Mouse (Mus musculus) heart, embryonic 14.5 days (tissue): ENCODE measurements around the gene Itpk1. TPM values are rescaled to one million over a fixed set of nuclear protein-coding genes. Genes with fewer than 3 reads are reported as not detected.

Experiments used
- ATAC-seq: fragments of 200-750 bp; cut with Nextera tagmentation; 2 replicates; pipeline ENCODE4 v1.8.0; 2017; ENCODE audit warnings: low read depth, moderate TSS enrichment; ENCODE audit not compliant: insufficient number of reproducible peaks, insufficient read depth, low FRiP score
- H3K27ac ChIP-seq, 2 experiments: fragments of 200-500 bp in 1 of 2; fragments of 300-500 bp in 1 of 2; sonication (generic) in 1 of 2; replicated peaks in 1 of 2; 2 replicates each; pipeline ENCODE4 v1.5.1; 2012 to 2014; ENCODE audit warnings: low read depth in 2 of 2, low read length in 2 of 2, control low read depth in 1 of 2, mild to moderate bottlenecking in 1 of 2, mixed read lengths in 1 of 2; ENCODE audit not compliant: control insufficient read depth in 1 of 2, insufficient read depth in 1 of 2
- H3K27me3 ChIP-seq: fragments of 300-500 bp; sonication (generic); 2 replicates; pipeline ENCODE4 v1.6.1; 2014; ENCODE audit warnings: mild to moderate bottlenecking, low read length, control low read depth; ENCODE audit not compliant: control insufficient read depth, insufficient read depth
- H3K36me3 ChIP-seq: fragments of 300-500 bp; sonication (generic); 2 replicates; pipeline ENCODE4 v1.6.1; 2014; ENCODE audit warnings: mild to moderate bottlenecking, control low read depth, low read length, mixed read lengths; ENCODE audit not compliant: control insufficient read depth, insufficient read depth
- H3K4me1 ChIP-seq, 2 experiments: fragments of 200-500 bp in 1 of 2; fragments of 300-500 bp in 1 of 2; sonication (generic) in 1 of 2; 2 replicates each; pipeline ENCODE4 v1.6.1; 2012 to 2014; ENCODE audit warnings: low read length in 2 of 2, control low read depth in 1 of 2, mixed read lengths in 1 of 2; ENCODE audit not compliant: control insufficient read depth in 2 of 2, insufficient read depth in 2 of 2
- H3K4me2 ChIP-seq: fragments of 300-500 bp; sonication (generic); 2 replicates; pipeline ENCODE4 v1.6.1; 2014; ENCODE audit warnings: mild to moderate bottlenecking, low read length
- H3K4me3 ChIP-seq, 2 experiments: fragments of 200-500 bp in 1 of 2; fragments of 300-500 bp in 1 of 2; sonication (generic) in 1 of 2; 2 replicates each; pipeline ENCODE4 v1.5.1; 2012 to 2014; ENCODE audit warnings: low read length in 2 of 2, mild to moderate bottlenecking in 2 of 2, control low read depth in 1 of 2, low read depth in 1 of 2, moderate library complexity in 1 of 2; ENCODE audit not compliant: control insufficient read depth in 1 of 2, insufficient read depth in 1 of 2
- H3K9ac ChIP-seq: fragments of 300-500 bp; sonication (generic); 2 replicates; pipeline ENCODE4 v1.6.1; 2014; ENCODE audit warnings: mild to moderate bottlenecking, low read length
- H3K9me3 ChIP-seq: fragments of 300-500 bp; sonication (generic); 2 replicates; pipeline ENCODE4 v1.6.1; 2016; ENCODE audit warnings: low read length, control low read depth; ENCODE audit not compliant: control insufficient read depth
- WGBS: fragments of 180-500 bp; shearing (Covaris S2); extraction: QIAGEN DNeasy Blood & Tissue Kit; methylation state at CpG from one replicate; pipeline ENCODE4 v1.1.7; 2014; 5-methylcytosine and 5-hydroxymethylcytosine counted together
- polyA plus RNA-seq: library from polyadenylated mRNA; unstranded; fragments of >200 nt; fragmentation: Nextera tagmentation; extraction: Ambion mirVana; gene quantifications from 2 replicates; pipeline ENCODE4 v1.2.1, GENCODE M21; 2014

Gene Itpk1
- polyA plus RNA-seq, 1 experiment from 2014 or later = 4.2 TPM

DNA sequence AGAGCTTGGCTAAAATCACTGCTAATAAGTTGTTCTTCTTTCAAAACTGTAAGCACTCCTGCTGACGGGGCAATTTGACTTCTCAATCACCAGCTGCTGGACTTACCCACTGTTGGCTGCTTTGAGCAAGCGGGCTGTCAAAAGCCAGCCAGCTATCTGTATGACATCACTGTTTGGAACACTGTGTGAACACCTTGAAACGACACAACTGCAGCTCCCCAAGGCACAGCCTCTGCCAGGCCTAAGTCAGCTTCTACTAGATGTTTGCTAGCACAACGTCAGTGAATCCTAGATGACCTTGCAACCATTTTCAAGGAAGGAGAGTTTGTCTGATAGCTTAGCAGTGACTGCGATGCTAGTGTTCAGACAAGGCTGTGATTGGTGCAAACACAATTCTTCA, 34.4 kb upstream of the Itpk1 start:
- Histone ChIP-seq H3K4me3 (no peak overlapping the region), H3K27me3 (no peaks in the 10 kb centered on the region), H3K36me3 (peaks cover 7% of the 10 kb centered on the region; the same call in 1 of the 2 replicates), H3K4me1 (peaks cover 4 to 10% of the 10 kb centered on the region in 2 experiments; a peak in 3 of 4 replicates), H3K9me3 (no peaks in the 10 kb centered on the region), H3K4me2 (no peak overlapping the region), H3K27ac (peak overlapping the region in 1 of 2 experiments; percentile 14; a peak in 1 of 4 replicates), H3K9ac (no peak overlapping the region)
- no peak for ATAC-seq
- WGBS = 42% methylated on average over 5 of the region's 5 CpGs

DNA sequence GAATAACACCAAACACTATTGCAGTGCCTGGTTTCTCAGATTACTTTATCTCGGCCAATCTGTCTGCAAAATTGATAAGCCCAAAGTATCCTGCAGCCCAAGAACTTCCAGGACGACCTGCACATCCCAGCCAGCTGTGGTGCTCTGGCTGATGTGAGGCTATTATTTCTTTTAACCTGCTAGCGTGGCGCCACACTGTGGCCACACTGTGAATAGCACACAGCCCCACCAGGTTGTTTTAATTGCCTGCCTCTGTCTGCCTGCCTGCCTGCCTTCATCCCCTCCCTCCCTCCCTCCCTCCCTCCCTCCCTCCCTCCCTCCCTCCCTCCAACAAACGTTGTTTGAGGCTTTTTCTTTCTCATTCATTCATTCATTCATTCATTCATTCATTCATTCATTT, 28.7 kb upstream of the Itpk1 start:
- Histone ChIP-seq H3K4me2 (no peak overlapping the region), H3K4me1 (peaks cover 13 to 16% of the 10 kb centered on the region in 2 experiments), H3K27ac (no peak overlapping the region), H3K27me3 (no peaks in the 10 kb centered on the region), H3K9ac (no peak overlapping the region), H3K36me3 (no peaks in the 10 kb centered on the region), H3K9me3 (no peaks in the 10 kb centered on the region), H3K4me3 (no peak overlapping the region)
- ATAC-seq = no peak
- 4% methylated on average over 4 of the region's 5 CpGs for WGBS

DNA sequence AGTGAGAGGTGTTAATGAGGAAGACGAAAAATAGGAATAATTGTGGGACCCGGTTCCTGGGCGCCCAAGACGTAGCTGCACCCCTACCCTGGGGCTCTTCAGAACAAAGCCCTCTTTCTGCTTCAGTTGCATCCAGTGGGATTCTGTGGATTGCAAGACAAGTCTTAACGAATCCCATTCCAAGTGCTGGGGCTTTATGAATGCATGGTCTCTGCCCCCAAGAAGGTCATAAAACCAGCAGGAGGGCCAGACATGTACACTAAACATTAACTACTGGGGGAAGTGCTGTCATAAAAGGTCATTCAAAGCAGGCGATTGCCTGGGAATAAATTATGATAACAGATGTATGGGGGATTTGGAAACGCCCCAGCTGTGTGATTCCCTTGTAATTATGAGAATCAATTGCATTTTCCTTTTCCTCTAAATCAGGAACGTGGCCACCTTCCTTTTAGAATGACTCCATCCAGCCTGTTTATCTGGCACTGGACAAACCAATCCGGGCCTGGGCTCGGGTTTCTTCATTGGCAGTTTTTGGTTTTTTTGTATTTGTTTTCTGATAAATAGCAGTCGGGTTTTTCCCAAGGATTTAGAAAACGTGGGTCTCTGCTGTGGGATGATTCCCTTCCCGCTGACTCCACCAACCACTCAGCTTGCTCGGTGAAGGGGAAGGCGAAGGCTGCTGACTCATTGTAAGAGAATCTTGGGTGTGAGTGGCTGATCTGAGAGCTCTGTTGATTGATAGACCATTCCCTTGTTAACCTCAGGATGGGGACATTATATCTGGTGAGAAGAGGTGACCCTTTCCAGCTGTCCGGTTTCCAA, 26.3 kb upstream of the Itpk1 start:
- Histone ChIP-seq H3K27me3 (no peaks in the 10 kb centered on the region), H3K9me3 (no peaks in the 10 kb centered on the region), H3K36me3 (no peaks in the 10 kb centered on the region), H3K4me2 (peak overlapping the region; percentile 53), H3K4me3 (peak overlapping the region in 1 of 2 experiments; percentile 17; a peak in 1 of 4 replicates), H3K9ac (no peak overlapping the region), H3K27ac (no peak overlapping the region), H3K4me1 (peaks cover 13 to 16% of the 10 kb centered on the region in 2 experiments)
- 33% methylated on average over 16 of the region's 16 CpGs for WGBS
- no peak for ATAC-seq

DNA sequence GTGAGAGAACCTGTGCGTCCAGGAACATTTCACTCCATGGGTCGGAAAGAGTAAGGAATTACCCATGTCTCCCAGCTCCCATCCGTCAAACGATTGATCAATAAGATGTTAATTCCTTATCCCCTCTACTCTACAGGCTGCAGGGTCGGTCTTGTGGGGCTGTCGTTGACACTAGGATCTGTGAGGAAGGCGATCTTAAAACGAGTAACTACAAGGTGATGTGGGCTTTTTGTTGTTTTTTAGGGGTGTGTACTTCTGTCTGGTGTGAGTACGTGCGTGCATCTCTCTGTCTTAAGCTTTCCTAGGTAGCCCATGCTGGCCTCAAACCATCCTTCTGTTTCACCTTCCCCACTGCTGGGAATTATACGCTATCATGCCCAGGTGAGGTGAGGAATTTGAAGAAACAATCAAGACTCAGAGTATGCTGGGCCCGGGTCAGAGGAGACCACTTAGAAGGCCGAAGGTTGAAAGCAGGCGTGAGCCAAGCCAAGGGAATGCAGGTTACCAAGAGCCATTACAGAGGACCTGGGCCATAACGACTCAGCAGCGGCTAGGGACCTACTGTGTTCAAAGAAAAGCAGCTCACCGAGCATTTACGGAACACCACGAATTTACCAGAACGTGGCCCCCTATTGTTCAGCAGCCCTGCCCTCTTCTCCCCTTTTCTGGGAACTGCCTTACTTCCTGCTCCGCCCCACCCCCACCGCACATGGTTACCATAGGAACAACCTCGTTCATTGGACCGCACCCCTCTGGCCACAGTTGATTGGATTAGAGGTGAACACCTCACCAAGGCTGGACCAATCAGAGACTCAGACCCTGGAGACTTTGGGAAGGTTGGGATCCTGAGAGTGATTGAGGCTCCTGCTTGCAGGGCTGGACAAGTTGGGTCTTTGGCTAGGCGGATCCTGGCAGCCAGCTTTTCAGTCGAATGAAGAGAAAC, 25.4 kb upstream of the Itpk1 start:
- peak overlapping the region; percentile 16 to 17 for H3K4me3 ChIP-seq
- ATAC-seq = peak; percentile 79
- peak overlapping the region; percentile 53 for H3K4me2 ChIP-seq
- H3K27me3 ChIP-seq = no peaks in the 10 kb centered on the region
- no peaks in the 10 kb centered on the region for H3K36me3 ChIP-seq
- H3K9me3 ChIP-seq = no peaks in the 10 kb centered on the region
- 41% methylated on average over 26 of the region's 26 CpGs for WGBS
- H3K27ac ChIP-seq = no peak overlapping the region
- peaks cover 13 to 16% of the 10 kb centered on the region in 2 experiments for H3K4me1 ChIP-seq
- H3K9ac ChIP-seq = no peak overlapping the region

DNA sequence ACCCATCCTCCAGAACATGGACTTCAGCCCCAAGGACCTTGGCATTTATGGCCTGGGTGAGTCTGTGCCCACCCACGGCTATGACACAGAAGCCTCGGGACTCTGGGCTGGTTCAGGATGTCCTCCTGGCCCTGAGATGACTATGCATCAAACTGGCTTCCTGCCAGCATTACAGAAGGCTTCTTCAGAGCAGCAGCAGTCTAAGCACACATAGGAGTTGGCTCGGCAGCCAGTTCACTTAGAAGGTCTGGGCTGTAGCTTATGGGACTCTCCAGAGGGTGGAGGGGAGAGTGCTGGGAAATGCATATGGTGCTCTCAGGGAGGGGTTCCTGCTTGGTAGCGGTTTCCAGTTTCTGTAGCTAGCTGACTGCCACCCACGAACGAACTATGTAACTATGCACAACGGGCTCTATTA, 21.0 kb upstream of the Itpk1 start:
- H3K4me2 ChIP-seq = no peak overlapping the region
- WGBS = 70% methylated on average over 7 of the region's 7 CpGs
- H3K27ac ChIP-seq = no peak overlapping the region
- ATAC-seq = no peak
- H3K27me3 ChIP-seq = no peaks in the 10 kb centered on the region
- H3K9ac ChIP-seq = no peak overlapping the region
- H3K36me3 ChIP-seq = no peaks in the 10 kb centered on the region
- no peaks in the 10 kb centered on the region for H3K9me3 ChIP-seq
- no peak overlapping the region for H3K4me3 ChIP-seq
- peaks cover 8 to 13% of the 10 kb centered on the region in 2 experiments for H3K4me1 ChIP-seq

DNA sequence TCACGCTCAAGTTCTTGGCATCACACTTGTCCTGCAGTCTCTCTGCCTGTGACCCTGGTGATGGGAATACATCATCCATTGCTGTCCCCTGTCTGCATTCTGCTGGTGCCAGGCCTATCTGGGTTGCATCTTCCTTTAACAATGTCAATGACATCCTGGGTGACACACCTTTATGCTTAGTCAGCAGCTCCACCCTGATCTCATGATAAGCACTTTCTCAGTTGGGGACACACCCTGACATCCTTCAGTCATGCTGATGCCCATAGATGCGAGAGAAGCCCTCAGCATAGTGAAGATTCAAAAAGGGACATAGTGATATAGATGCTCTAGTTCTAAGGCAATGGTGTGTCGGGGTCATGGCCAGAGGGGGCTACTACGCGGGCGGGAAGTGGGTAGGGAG, 20.4 kb upstream of the Itpk1 start:
- no peak overlapping the region for H3K4me2 ChIP-seq
- no peaks in the 10 kb centered on the region for H3K36me3 ChIP-seq
- no peak overlapping the region for H3K4me3 ChIP-seq
- H3K27ac ChIP-seq = no peak overlapping the region
- WGBS = 87% methylated on average over 6 of the region's 6 CpGs
- H3K27me3 ChIP-seq = no peaks in the 10 kb centered on the region
- H3K4me1 ChIP-seq = peaks cover 1 to 7% of the 10 kb centered on the region in 2 experiments; a peak in 3 of 4 replicates
- H3K9me3 ChIP-seq = no peaks in the 10 kb centered on the region
- no peak overlapping the region for H3K9ac ChIP-seq
- no peak for ATAC-seq

DNA sequence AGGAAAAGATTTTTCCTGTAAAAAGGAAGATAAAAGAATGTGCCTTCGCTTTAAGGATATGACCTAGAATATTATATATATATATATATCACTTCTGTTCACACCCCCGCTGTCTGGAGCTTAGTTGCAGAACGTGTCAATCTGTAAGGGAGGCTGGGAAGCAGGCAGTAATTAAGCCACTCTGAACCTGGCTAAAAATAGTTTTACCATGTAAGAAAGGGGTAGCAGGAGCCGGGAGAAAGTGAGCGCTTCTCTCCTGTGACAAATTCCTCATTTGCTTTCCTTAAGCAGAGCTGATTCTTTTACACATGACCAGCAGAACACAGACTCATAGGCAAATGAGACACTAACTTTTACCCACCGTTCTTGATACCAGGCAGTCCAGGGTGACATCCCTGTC, 19.1 kb upstream of the Itpk1 start:
- H3K4me1 ChIP-seq = peaks cover 0 to 5% of the 10 kb centered on the region in 2 experiments; a peak in 1 of 4 replicates
- no peak overlapping the region for H3K27ac ChIP-seq
- H3K4me2 ChIP-seq = no peak overlapping the region; the same call in 1 of the 2 replicates
- no peak for ATAC-seq
- no peaks in the 10 kb centered on the region for H3K9me3 ChIP-seq
- H3K36me3 ChIP-seq = no peaks in the 10 kb centered on the region
- no peak overlapping the region for H3K4me3 ChIP-seq
- no peaks in the 10 kb centered on the region for H3K27me3 ChIP-seq
- WGBS = 28% methylated on average over 6 of the region's 6 CpGs
- no peak overlapping the region for H3K9ac ChIP-seq
